Mouse (Mus musculus) CD4-positive, CD25-positive, alpha-beta regulatory T cell, adult 4 months (primary cell): ENCODE measurements around the gene Dnajb6. TPM values are rescaled to one million over a fixed set of nuclear protein-coding genes. Genes with fewer than 3 reads are reported as not detected.
"Not testable (repeated sequence)": the region's sequence is repeated elsewhere in the genome, so short reads cannot be mapped to it uniquely, and the experiment has no call there.

Source experiments
- ATAC-seq: one replicate; pipeline ENCODE4 v1.8.0; 2017
- polyA plus RNA-seq, 2 experiments: library from polyadenylated mRNA; unstranded; fragments of 100-300 nt; shearing (Covaris generic); gene quantifications; one replicate each; pipeline ENCODE4 v1.2.1; 2017

Gene Dnajb6
- polyA plus RNA-seq, 2 experiments from 2014 or later: 103 to 108 TPM

DNA sequence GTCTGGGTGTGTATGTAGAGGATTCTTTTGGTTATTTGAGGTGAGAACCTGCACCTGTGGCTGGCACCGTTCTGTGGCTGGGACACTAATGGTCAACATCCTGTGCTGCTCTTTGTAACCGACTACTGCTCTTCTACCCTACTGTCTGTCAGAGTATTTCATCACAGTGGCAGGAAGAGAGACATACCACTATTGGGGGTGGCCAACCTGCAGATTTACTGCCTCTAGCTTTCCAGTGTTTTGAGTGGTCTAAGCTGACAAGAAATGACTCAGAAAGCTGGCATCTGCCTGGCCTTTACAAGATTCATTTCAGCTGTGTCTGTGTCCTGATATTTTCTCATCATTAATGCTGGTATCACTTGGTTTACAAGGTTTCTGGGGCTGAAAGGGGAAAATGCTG lies 36.5 kb downstream of the Dnajb6 start:
- no peak for ATAC-seq

- no peak for ATAC-seq
These were observed 37.3 kb downstream of the Dnajb6 start for GRCm38 (mm10) chr5:29772651-29773330.

DNA sequence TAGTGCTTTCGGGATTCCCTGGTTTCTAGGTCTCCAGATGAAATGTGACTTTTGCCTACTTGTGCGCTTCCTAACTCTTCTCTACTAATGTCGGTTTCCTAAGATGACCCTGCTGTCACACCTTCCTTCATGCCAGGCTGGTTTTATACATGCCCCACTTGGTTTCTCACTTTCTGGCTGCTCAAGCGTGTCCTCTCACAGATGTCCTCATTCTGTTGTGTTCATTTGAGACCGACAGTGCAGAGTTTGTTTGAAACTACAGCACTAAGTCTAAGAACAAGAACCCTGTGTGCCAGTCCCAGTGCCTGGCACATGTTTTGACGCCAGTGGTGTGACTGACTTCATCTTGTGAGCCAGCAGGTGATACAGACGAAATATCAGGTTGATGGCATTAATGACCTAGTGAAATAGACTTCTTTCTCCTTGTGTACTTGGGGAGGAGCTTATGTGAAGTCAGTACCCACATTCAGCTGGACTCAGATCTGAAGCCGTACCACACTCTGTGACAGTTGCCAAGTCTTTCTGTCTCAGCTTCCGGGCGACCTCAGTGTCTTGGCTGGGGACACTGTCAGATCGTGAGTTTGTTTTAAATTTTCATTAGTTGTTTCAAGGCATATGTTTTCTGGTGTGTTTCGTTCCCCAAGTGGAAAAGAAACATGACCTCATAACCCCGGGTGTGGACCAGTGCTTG lies 38.1 kb downstream of the Dnajb6 start:
- ATAC-seq: no peak

DNA sequence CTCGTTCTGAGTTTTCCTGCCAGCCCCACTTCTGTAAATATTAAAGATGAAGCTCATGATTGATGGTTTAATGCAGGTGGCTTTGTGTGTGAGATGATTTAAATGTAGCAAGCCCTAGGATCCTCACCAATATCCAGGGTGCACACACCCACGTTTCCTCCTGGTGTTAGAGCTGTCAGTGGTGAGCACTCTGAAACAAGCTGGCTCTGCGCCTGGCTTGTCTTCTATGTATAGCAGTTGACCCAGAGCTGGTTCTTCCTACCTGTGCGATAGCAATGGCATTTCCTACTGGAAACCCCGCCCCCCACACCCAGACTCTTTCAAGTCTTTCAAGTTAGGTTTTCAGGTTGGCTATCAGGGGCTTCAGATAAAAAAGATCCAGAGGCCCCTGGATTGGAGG lies 39.9 kb downstream of the Dnajb6 start:
- no peak for ATAC-seq

DNA sequence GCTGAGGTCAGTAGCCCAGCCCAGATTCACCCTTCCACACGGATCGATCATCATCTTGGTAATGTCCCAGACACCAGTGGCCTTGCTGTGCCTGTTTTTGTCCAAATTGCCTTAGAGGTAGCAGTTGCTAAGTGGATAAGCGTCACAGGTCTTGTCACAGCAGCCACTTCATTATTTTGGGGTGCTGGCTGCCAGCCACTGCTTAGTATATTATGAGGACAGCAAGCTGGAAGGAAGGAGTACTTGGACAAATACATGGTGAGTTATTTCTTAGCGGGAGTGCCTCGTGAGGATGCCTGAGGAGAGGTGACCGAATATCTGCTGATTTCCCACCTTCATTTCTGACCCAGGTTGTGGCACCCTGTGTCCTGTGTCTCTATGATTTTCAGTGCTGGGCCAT lies 42.5 kb downstream of the Dnajb6 start:
- no peak for ATAC-seq

- ATAC-seq: not testable (repeated sequence)
These were observed 44.2 kb downstream of the Dnajb6 start for GRCm38 (mm10) chr5:29779733-29780132.

DNA sequence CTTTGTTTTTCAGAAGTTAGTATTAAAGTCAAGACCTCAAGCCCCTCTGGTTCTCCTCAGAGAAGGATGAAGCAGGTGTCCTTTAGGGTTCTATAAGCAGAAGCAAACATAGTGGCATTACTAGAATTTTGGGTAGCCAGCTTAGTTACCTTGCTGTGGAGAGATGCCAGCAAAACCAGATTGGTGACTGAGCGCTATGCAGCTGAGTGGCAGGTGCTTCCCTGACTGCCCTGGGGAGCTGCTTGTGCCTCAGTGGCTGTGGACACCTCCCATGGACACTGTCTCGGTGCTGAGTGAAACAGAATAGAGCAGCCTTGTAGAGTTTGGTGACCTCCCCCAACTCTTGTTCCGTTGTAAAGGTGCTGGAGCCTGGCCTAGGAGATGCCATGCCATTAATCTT lies 46.8 kb downstream of the Dnajb6 start:
- no peak for ATAC-seq

- ATAC-seq: not testable (repeated sequence)
These were observed 49.4 kb downstream of the Dnajb6 start for GRCm38 (mm10) chr5:29784906-29785305.

- ATAC-seq: not testable (repeated sequence)
These were observed 50.5 kb downstream of the Dnajb6 start for GRCm38 (mm10) chr5:29785953-29786352.

GRCm38 (mm10) chr5:29794933-29795332 lies 59.4 kb downstream of the Dnajb6 start:
- not testable (repeated sequence) for ATAC-seq

GRCm38 (mm10) chr5:29808940-29809339 lies 73.5 kb downstream of the Dnajb6 start:
- ATAC-seq: no peak

DNA sequence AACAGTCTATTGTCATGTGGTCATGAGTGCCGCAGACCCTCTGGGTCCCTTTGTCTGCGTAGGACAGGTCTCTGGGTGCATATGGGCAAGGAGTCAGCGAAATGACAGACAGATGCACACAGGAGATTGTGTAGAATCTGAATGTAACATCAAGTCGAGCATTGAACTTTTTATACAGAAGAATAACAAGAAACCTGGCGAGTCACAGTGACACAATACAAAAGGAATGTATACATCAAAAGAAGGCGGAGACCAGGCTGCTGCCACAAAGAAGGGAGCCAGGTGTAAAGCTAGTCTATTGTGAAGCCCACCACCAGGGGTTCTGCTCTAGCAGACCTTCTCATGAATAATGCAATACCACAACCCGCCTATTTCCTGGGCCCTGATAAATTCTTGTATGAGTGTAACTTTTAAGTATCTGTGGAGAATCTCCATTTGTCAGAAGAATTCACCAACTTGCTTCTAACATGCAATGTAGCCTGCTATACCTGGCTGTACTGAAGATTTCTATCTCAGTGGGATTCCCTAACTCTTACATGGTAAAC lies 76.0 kb downstream of the Dnajb6 start:
- ATAC-seq: not testable (repeated sequence)

- no peak for ATAC-seq
These were observed 81.2 kb downstream of the Dnajb6 start for GRCm38 (mm10) chr5:29816523-29817242.

DNA sequence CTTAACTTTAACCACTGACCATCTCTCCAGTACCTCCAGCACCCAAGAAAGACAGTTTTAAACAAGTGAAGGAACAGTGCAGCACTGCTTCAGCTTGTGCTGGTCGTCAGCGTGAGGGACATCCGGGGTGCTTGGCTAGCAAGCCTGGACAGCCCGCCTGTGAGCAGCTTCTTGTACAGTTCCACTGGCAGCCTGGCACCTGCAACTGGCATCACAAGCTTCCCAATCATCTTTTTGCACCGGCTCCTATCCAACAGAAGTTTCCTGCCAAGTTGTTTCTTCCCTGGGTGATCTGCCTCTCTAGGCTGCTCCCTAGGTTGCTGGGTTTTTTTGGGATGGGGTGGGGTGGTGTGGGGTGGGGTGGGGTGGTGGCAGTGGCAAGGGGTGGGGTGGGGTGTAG lies 81.9 kb downstream of the Dnajb6 start:
- no peak for ATAC-seq

GRCm38 (mm10) chr5:29818287-29818686 lies 82.8 kb downstream of the Dnajb6 start:
- no peak for ATAC-seq

DNA sequence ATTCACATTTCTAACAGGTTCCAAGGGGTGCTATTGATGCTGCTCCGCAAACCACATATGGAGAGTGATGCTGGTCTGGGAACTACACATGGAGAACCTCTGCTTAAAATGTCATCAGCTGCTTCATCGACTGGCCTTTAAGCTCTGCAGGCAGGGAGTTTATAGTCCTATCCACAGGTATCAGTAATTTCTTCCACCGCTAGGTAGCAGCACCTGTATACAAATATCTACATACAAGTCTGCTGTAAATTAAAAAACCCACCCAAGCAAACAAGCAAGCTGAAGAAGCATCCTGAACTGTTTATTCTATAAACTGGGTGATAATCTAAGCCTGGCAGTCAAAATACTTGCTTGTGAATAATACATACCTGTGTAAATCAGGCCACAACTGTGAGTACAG lies 89.3 kb downstream of the Dnajb6 start:
- ATAC-seq: no peak

DNA sequence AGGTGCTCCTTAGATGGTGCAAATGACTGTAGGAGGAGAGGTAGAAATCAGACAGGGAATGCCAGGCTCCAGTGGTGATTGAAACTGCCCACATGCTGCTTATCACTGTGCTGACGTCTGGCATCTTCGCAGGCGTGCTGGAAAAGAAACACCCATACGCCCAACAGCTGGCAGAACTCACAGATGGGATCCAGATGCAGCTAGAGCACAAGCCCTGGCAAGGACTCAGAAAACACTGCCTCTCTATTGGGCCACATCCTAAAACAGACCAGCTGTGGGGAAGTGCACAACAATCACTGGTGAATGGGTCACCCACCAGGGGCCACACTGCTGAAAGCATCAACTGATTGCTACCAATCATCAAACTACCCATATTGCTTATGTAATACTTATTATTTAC lies 91.3 kb downstream of the Dnajb6 start:
- ATAC-seq: no peak

- ATAC-seq: no peak
These were observed 107.1 kb downstream of the Dnajb6 start for GRCm38 (mm10) chr5:29842444-29843166.

DNA sequence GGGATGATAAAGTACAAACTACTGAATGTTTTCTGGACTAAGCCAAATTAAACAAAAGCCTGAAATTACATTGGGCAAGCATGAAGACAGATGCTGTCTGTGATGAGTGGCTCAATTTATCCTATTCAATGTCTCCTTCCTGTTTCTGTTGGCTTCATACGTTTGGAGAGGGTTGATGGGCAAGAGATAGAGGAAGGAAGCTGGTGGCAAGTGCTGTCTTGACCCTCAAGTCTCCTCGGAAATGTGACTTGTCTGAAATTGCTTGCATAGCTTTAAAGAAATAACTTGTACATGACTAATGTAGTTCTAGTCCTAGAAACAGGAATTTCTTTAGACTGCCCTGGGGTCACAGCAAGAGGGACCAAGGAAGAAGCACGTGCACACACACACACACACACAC lies 109.5 kb downstream of the Dnajb6 start:
- ATAC-seq: no peak

DNA sequence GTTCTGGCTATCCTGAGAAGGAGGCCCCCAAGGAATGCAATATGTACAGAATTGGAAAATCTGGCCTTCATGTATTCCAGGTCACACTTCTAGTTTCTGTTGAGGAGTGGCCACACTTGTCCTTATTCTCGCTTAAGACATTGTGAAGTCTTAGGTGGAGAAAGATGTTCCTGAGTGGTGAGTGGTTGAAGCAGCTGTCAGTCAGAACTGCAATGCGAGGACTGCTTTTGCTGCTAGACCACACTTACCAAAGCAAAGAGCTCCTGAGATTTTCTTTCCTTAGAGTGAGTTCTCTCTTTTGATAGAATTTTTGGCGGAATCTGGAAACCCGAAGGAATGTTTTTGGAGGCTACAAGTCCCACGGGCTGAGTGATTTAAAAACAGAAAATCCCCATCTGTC lies 112.0 kb downstream of the Dnajb6 start:
- no peak for ATAC-seq

GRCm38 (mm10) chr5:29848091-29848490 lies 112.6 kb downstream of the Dnajb6 start:
- ATAC-seq: no peak

GRCm38 (mm10) chr5:29852376-29852775 lies 116.9 kb downstream of the Dnajb6 start:
- ATAC-seq: no peak

DNA sequence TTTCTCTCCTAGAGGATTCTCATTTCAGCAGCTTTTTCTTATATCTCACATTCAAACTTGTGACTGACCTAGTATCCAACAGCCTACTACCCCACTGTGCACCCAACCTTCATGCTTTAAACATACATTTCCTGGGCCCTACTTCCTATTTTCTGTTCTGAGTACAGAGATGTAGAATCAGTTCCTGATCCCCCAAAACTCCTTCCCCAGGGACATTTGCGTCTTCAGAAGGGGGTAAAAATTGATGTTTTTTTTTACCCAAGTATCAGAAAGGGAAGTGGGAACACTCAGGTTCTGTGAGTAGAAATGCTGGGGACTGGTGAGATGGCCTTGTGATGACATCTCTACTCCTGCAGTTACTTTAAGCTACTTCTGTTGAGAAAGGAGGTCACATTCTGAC lies 117.5 kb downstream of the Dnajb6 start:
- ATAC-seq: no peak
